Mouse (Mus musculus) kidney, adult 2 months (tissue): ENCODE measurements around the gene Mrpl44. TPM values are rescaled to one million over a fixed set of nuclear protein-coding genes. Genes with fewer than 3 reads are reported as not detected.
A peak's percentile ranks its signal among the peaks of the same experiment; 100 is the strongest.

Experiments used
- DNase-seq: peaks from one replicate; pipeline ENCODE4 v3.0.0; 2021
- H3K27ac ChIP-seq: fragments of 200-500 bp; 2 replicates; pipeline ENCODE4 v1.5.1; 2012; ENCODE audit warnings: low read depth, low read length, control low read depth, inconsistent platforms; ENCODE audit not compliant: insufficient read depth
- H3K27me3 ChIP-seq: fragments of 200-500 bp; replicated peaks from 2 replicates; pipeline ENCODE4 v1.6.1; 2012; ENCODE audit warnings: mild to moderate bottlenecking, moderate library complexity, low read length, inconsistent platforms; ENCODE audit not compliant: control insufficient read depth, insufficient read depth
- H3K36me3 ChIP-seq: fragments of 200-500 bp; 2 replicates; pipeline ENCODE4 v1.6.1; 2012; ENCODE audit warnings: mild to moderate bottlenecking, moderate library complexity, low read length, inconsistent platforms; ENCODE audit not compliant: control insufficient read depth, insufficient read depth
- H3K4me1 ChIP-seq: fragments of 200-500 bp; 2 replicates; pipeline ENCODE4 v1.6.1; 2011; ENCODE audit warnings: low read length; ENCODE audit not compliant: control insufficient read depth, insufficient read depth
- H3K4me3 ChIP-seq: fragments of 200-500 bp; 2 replicates; pipeline ENCODE4 v1.5.1; 2011; ENCODE audit warnings: mild to moderate bottlenecking, low read depth, low read length, control low read depth; ENCODE audit not compliant: insufficient read depth
- CTCF ChIP-seq: fragments of 200-500 bp; conservative IDR thresholded peaks from 2 replicates; pipeline ENCODE4 v1.5.1; 2011; ENCODE audit warnings: low read depth, mild to moderate bottlenecking, control low read depth, low read length, moderate library complexity, mixed read lengths; ENCODE audit not compliant: insufficient read depth, insufficient read length
- POLR2A ChIP-seq: fragments of 200-500 bp; IDR thresholded peaks from one replicate; pipeline ENCODE4 v1.6.1; 2011; ENCODE audit warnings: low read depth, low read length, control low read depth
- WGBS: fragments of 180-500 bp; shearing (Covaris S2); methylation state at CpG from one replicate; pipeline ENCODE4 v1.1.7; 2018; 5-methylcytosine and 5-hydroxymethylcytosine counted together
- polyA plus RNA-seq: library from polyadenylated mRNA; depleted of rRNA; stranded (reverse); fragments of >200 nt; gene quantifications from 2 replicates; pipeline ENCODE4 v1.2.3, GENCODE M21; 2012; rRNA removed

Gene Mrpl44
- 16.0 and 21.4 TPM in 2 replicates for polyA plus RNA-seq

DNA sequence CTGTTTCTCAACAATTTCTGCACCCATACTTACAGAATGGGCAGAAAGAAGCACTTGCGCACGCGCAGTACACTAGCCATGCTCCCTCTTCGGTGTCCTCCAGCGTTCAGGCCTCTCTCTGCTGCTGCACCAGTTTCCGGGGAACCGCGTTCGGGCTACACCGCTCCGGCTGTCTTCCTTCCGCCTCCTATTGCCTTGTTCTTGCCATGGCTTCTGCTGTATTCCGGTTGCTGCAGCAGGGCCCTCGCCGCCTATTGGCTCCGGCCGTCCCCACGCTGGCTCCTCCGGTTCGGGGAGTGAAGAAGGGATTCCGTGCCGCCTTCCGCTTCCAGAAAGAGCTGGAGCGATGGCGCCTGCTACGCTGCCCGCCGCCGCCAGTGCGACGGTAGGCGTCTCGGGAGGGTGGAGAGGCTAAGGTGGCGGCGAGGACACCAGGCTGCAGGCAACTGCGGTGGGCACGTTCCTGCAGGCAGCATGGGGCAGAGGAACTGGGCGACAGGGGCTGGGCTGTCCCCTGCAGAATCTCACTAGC lies at the start of gene Mrpl44, which contains the start of gene Wdfy1:
TSS of gene Mrpl44 (plus strand) at position 92 of the 532 bp plus-strand sequence.
TSS of gene Wdfy1 (minus strand) at position 217 of the 532 bp plus-strand sequence.
- H3K4me1 ChIP-seq = no peaks in the 10 kb centered on the region
- peaks cover 4% of the 10 kb centered on the region for H3K36me3 ChIP-seq
- TF ChIP-seq POLR2A (no peak), CTCF (no peak)
- no peaks in the 10 kb centered on the region for H3K27me3 ChIP-seq
- DNase-seq = peak; percentile 99
- peak within 1 kb of the TSS; percentile 51 for H3K27ac ChIP-seq
- WGBS = under 1% methylated on average over 38 of the region's 38 CpGs
- peak within 1 kb of the TSS; percentile 78 for H3K4me3 ChIP-seq

DNA sequence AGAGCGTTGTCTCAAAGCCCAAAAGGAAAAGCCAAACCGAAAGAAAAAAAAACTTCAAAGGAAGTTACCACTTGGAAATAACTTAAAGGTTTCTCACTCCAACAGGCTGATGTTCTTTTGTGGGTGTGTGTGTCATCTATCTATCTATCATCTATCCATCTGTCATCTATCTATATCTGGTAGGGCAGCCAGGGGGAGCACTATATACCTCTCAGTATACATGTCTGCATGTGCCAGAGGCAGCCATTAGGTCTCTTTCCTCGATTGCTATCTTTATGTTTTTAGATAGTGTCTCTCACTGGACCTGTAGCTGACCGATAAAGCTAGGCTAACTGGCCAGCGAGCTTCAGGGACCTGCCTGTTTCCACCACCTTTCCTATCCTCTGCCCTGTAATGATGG lies 41.0 kb upstream of the Mrpl44 start:
- H3K4me3 ChIP-seq = no peak overlapping the region
- TF ChIP-seq POLR2A = no peak
- no peak for TF ChIP-seq CTCF
- no peaks in the 10 kb centered on the region; the same call in 1 of the 2 replicates for H3K4me1 ChIP-seq
- 86% methylated on average over 5 of the region's 5 CpGs for WGBS
- H3K27ac ChIP-seq = no peak overlapping the region
- H3K27me3 ChIP-seq = no peaks in the 10 kb centered on the region
- no peak for DNase-seq
- H3K36me3 ChIP-seq = no peaks in the 10 kb centered on the region; the same call in 1 of the 2 replicates

DNA sequence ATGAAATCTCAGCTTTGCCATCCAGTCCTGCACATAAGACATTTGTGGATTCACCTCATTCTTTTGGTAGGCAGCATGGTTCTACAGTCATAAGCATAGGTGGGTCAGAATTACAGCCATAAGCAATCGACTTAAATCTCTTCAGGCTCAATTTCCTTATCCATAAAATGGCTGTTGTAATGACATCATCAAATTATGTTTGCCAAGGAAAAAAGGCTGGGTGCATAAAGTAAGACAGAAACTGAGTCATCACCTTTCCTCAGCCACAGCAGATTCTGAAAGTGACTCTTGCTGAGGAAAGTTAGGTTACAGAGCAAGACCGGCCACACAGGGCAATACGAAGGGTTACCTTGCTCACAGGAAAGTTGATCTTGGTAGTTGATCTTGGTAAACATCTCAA lies 39.4 kb upstream of the Mrpl44 start:
- Histone ChIP-seq H3K27ac (no peak overlapping the region), H3K4me3 (no peak overlapping the region), H3K36me3 (no peaks in the 10 kb centered on the region; the same call in 1 of the 2 replicates), H3K27me3 (no peaks in the 10 kb centered on the region), H3K4me1 (no peaks in the 10 kb centered on the region)
- TF ChIP-seq CTCF (no peak), POLR2A (no peak)
- 94% methylated on average over 3 of the region's 3 CpGs for WGBS
- DNase-seq = no peak

DNA sequence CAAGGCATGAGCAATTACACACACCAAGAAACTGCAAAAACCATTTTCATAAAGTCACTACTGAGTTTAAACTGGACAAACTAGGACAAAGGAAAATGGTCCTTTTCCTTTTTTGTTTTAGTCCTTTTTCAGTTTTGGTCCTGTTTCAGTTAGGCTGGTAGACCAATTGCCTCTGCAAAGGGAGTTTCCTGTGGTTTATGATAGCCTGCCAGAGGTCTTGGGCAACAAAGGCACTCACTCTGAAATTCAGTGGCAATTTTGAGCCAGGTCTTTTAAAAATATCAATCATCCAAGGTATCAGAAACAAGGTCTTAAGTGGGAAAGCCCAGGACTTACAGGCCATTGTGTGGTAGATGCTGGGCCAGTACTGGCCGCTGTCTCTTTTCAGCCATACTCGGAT lies 36.1 kb upstream of the Mrpl44 start:
- Histone ChIP-seq H3K36me3 (no peaks in the 10 kb centered on the region; the same call in 1 of the 2 replicates), H3K27me3 (no peaks in the 10 kb centered on the region), H3K4me3 (no peak overlapping the region), H3K4me1 (peaks cover 14% of the 10 kb centered on the region), H3K27ac (no peak overlapping the region)
- TF ChIP-seq CTCF (no peak), POLR2A (no peak)
- WGBS = 97% methylated on average over 2 of the region's 2 CpGs
- DNase-seq = no peak

DNA sequence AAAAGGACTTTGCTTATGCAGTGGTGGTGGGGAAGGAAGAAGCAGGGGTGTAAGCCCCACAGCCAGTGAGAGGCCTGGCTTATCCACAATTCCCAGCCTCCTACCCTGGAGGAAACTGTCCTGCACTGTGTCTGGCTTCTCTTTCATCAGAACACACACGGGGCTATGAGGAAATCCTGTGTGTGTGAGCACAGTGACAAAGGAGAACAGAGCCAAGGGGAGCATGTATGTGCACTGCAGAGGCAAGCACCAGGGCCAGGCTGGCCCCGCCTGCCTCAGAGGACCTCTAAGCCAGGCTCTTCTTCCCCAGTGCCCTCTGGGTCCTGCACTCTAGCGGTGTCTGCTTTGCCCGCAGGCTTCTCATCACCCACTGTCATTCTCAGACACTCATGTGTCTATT lies 34.8 kb upstream of the Mrpl44 start:
- Histone ChIP-seq H3K4me1 (peaks cover 17% of the 10 kb centered on the region), H3K4me3 (no peak overlapping the region), H3K27ac (no peak overlapping the region), H3K27me3 (no peaks in the 10 kb centered on the region), H3K36me3 (no peaks in the 10 kb centered on the region; the same call in 1 of the 2 replicates)
- DNase-seq = no peak
- WGBS = 64% methylated on average over 4 of the region's 4 CpGs
- TF ChIP-seq CTCF = no peak
- no peak for TF ChIP-seq POLR2A

DNA sequence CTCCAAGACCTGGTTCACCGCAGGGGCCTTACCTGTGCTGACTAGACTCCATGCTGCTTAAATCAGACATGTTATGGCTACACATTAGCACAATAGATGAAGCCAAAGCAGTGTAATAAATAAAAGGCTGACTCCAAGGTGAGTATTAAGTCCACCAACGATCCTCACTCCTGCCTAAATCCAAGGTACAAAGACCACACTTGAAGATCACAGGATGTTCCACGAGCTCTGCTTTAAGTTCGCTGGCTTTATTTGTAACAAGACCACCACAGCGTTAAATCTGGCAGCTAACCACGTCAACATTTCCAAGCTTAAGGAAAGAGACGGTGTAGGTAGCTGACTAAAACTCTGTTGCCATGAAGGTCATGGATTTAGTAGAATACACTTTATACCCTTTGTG lies 32.9 kb upstream of the Mrpl44 start:
- TF ChIP-seq CTCF = no peak
- TF ChIP-seq POLR2A = no peak
- Histone ChIP-seq H3K4me1 (peaks cover 23% of the 10 kb centered on the region), H3K36me3 (no peaks in the 10 kb centered on the region; the same call in 1 of the 2 replicates), H3K27ac (peak overlapping the region; percentile 62), H3K27me3 (no peaks in the 10 kb centered on the region), H3K4me3 (no peak overlapping the region)
- WGBS = 52% methylated on average over 7 of the region's 7 CpGs
- DNase-seq = peak; percentile 72

DNA sequence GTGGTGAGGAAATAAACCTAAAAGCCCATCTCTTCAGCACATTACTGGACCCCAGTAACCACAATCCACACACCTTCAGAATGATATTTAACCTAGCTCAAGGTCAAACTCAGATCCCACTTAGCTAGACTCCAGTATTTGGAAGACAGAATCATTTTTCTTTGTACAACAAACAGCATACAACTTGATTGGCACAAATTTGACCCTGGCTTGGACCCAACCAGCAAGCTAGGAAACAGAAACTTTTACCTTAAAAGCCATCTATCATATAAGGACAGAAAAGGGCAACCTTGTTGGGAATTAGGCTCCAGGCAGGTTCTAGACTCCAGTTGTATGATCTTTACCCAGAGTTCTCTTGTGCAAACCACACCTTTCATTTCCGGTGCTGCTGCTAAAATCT lies 32.4 kb upstream of the Mrpl44 start:
- no peaks in the 10 kb centered on the region for H3K27me3 ChIP-seq
- DNase-seq = no peak
- H3K4me1 ChIP-seq = peaks cover 23% of the 10 kb centered on the region
- H3K27ac ChIP-seq = peak overlapping the region; percentile 62
- no peaks in the 10 kb centered on the region; the same call in 1 of the 2 replicates for H3K36me3 ChIP-seq
- WGBS = 45% methylated on average over 1 of the region's 1 CpGs
- no peak overlapping the region for H3K4me3 ChIP-seq
- TF ChIP-seq POLR2A (no peak), CTCF (no peak)

DNA sequence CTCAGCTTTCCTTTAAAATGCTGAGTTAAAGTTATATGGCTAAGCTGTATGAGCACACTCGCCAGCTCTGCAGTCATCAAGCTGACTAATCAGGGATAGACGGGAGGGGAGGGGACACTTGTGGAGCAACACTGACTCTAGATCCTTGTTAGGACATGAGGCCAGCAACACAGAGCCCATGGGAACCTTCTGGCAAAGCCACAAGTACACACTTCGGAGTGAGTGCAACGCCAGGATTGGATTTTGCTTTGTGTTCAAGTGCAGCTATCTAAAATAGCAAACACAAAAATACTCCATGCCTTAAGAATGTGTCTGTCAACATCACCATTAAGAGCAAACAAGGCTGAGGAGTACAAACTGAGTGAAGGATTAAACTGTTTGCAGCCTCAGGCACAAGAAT lies 29.8 kb upstream of the Mrpl44 start:
- H3K27me3 ChIP-seq = no peaks in the 10 kb centered on the region
- no peaks in the 10 kb centered on the region; the same call in 1 of the 2 replicates for H3K36me3 ChIP-seq
- peaks cover 31% of the 10 kb centered on the region for H3K4me1 ChIP-seq
- WGBS = 59% methylated on average over 4 of the region's 4 CpGs
- peak overlapping the region; percentile 77 for H3K27ac ChIP-seq
- no peak for DNase-seq
- TF ChIP-seq POLR2A = no peak
- TF ChIP-seq CTCF = no peak
- no peak overlapping the region for H3K4me3 ChIP-seq
